Mouse (Mus musculus) olfactory bulb, adult 2 months (tissue): Measurements from ENCODE around the gene Trio.

Source experiments
- CTCF ChIP-seq: fragments of 200-500 bp; IDR thresholded peaks from 2 replicates; pipeline ENCODE4 v1.5.1; 2012; ENCODE audit warnings: low read depth, mild to moderate bottlenecking, low read length, moderate library complexity; ENCODE audit not compliant: insufficient read depth
- POLR2A ChIP-seq: fragments of 200-500 bp; IDR thresholded peaks from 2 replicates; pipeline ENCODE4 v1.6.1; 2012; ENCODE audit warnings: mild to moderate bottlenecking, low read depth, low read length, moderate library complexity; ENCODE audit not compliant: insufficient read depth

DNA sequence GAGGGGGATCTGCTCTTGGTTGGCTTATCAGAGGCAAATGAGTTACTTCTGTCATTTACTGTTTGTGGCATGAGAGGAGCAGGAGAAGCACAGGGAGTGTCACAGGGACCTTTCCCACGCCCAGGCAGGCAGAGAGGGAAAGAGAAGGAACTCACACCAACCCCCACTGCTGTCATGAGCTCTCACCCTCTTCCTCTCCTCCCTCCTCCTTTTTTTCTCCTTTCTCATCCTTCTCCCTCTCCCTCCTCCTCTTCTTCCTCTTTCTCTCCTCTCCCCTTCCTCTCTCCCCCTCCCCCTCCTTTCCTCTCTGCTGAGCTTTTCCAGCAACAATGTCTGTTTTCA is 322.7 kb downstream of the Trio start:
- TF ChIP-seq CTCF (no peak), POLR2A (no peak)
